Mouse (Mus musculus): ENCODE measurements at regions not wholly inside any gene's neighbourhood (a gene's known extent, or its start where the extent isn't known, plus 50 kb on each side); places are given as distances from the start of the nearest gene placed in this dataset.

DNA sequence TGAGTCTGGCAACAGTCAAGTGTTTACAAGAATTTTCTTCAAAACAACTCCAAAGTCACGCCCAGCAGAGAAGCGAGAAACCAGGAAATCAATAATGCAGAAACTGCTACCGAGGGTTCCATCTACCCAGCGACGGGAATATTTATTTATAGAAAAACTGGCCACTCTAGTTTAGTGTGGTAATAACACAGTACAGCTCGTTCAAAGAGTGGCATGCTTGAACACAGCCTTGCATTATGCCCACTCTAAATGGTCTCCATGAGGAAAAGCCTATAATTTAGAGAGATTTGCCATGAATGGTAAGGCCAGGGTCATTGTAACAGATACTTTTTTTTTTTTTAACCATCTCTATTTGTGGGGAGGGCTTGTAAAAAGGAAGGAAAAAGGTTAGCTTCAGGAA is 67.8 kb upstream of the Tent5a start:
- 25% methylated on average over 6 of the region's 6 CpGs for WGBS
- DNase-seq (ENCODE audit: low read depth, low spot score), result no peak

GRCm38 (mm10) chr9:85391283-85391682 is 64.1 kb upstream of the Tent5a start:
- DNase-seq (ENCODE audit: low read depth, low spot score), result no peak
- WGBS, result 67% methylated on average over 2 of the region's 2 CpGs

GRCm38 (mm10) chr9:85388775-85389393 is 61.7 kb upstream of the Tent5a start:
- no peak for DNase-seq (ENCODE audit: low read depth, low spot score)
- 74% methylated on average over 7 of the region's 7 CpGs for WGBS

GRCm38 (mm10) chr9:85382413-85382812 is 55.3 kb upstream of the Tent5a start:
- DNase-seq (ENCODE audit: low read depth, low spot score), result no peak
- 18% methylated on average over 2 of the region's 2 CpGs for WGBS

DNA sequence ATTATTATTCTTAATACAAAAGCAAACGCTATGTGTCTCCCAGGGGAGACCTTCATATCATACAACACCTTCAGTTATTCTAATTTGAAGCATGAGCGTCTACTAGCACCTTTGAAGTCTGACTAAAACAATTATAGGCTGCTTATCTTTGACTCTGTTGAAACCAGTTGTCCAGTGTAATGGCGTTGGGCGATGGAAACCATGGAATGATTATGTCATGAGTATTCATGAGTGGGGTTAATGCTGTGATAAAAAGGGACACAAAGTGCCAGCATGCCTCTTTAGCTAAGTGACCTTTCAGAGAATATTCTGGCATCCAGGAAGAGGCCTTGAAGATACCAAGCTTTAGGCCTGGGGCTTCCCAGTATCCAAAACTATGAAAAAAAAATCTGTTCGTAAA is 53.6 kb upstream of the Tent5a start:
- WGBS, result 88% methylated on average over 5 of the region's 5 CpGs
- DNase-seq (ENCODE audit: low read depth, low spot score), result no peak

DNA sequence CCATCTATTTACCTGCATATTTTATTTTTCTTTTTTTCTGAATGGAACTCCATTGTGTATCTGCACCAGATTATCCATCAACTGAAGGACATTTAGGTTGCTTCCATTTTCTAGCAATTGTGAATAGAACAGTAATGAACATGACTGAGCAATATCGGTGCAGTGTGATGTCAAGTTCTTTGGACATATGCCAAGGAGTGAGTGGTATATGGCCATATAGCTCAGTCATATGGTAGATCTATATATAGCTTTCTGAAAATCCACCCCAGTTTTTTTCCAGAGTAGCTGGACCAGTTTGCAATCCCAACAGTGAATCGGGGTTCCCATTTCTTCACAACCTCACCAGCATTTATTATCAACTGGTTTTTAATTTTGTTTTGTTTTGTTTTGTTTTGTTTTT is 52.0 kb upstream of the Tent5a start:
- no peak for DNase-seq (ENCODE audit: low read depth, low spot score)
- WGBS, result 30% methylated on average over 2 of the region's 2 CpGs

Measured in large intestine, adult 2 months (tissue).